Mouse (Mus musculus) T-cell, adult 2 months (primary cell): ENCODE measurements around the gene Pygl.
A peak's percentile ranks its signal among the peaks of the same experiment; 100 is the strongest.
"Not testable (repeated sequence)": the region's sequence is repeated elsewhere in the genome, so short reads cannot be mapped to it uniquely, and the experiment has no call there.

ENCODE experiments used
- DNase-seq: peaks from one replicate; pipeline ENCODE4 v3.0.0; 2022; ENCODE audit warnings: low spot score

The Pygl gene

DNA sequence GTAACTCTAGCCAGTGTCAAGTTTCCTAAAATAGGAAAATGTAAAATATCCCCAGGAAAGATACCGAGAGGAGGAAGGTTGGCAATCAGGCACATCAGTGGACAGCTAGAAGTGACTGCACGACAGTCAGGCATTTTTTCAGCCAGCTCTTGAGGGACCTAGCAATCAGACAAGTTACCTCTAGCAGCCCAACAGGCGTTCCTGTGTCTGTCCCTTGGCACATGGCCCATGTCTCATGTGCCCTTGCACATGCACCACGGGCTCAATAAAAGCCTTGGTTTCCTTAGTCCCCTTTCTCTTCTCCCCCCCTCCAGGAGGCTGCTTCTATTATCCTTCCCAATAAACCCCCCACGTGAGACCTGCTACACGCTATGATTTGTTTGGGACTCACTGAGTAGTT is 75.1 kb downstream of the Pygl start:
- DNase-seq, result no peak

DNA sequence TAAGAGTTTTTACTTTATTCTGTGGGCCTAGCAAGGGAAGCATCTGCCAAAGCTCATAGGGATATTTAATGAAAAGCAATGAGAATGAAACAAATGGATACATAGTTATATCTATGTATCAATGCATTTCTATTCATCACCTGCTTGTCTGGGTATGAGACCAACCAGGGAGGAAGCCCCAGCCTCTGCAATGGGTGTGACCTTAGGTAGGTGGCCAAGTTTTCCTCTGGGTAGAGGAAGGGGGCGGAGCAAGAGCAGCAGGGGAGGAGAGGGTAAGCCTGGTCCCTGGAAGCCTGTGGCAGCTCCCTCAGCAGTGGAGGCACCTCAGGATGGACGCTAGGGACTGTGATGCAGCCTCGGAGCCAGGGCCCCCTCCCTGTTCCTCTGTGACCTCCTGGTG is 77.4 kb downstream of the Pygl start, which contains the start of gene Abhd12b:
Gene Abhd12b, plus strand, starts transcription at position 301 of the 400 bp plus-strand sequence.
- DNase-seq, result no peak

GRCm38 (mm10) chr12:70148631-70149265 is 82.5 kb downstream of the Pygl start:
- DNase-seq, result peak; percentile 32

GRCm38 (mm10) chr12:70147986-70148630 is 83.2 kb downstream of the Pygl start:
- no peak for DNase-seq

DNA sequence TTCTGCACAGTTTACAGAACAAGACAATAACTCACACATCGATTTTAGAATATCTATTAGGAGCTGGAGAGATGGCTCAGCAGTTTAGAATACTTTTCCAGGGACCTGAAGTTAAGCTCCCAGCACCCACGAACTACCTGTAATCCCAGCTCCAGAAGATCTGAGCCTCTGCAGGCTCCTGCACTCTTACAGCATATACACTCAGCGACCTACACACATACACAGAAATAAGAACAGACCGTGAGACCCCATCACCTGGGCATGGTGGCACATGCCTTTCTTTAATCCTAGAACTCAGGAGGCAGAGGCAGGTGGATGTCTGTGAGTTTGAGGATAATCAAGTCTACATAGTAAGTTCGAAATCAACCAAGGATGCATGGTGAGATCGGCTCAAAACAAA is 85.7 kb downstream of the Pygl start:
- DNase-seq, result no peak

DNA sequence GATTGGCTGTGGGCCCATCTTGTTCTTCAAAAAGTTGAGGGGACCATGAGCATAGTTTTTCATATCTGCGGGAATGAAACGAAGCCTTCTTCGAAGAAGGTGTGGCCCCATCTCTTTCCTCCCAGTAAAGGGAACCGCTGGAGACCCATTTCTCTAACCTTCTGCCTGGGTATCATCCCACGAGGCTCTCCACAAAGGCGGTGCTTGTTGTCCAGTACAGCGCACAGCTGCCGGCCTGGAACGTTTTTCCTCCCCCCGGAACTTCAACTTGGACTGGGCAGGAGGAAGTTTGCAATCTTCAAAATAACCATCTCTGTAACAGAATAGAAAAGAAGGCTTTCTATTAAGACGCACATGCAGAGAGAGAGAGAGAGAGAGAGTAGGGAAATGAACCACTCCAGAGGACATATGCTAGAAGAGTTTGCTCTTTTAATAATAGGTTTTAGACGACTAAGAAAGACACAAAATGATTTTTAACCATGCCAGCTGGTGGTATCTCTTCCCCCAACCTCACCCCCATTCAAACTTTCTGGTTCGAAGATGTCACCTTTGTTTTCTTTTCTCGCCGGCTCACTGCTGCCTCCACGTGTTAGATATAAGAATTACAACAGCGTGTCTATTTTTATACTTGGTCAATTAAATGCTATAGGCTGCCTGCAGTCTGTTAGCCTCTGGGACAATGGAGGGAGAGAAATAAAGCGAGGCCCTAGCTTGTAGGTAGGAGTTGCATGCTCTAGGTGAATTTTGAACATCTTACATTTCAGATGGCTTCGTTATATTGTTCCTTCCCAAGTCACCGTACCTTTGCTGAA is 86.4 kb downstream of the Pygl start:
- peak; percentile 72 for DNase-seq

DNA sequence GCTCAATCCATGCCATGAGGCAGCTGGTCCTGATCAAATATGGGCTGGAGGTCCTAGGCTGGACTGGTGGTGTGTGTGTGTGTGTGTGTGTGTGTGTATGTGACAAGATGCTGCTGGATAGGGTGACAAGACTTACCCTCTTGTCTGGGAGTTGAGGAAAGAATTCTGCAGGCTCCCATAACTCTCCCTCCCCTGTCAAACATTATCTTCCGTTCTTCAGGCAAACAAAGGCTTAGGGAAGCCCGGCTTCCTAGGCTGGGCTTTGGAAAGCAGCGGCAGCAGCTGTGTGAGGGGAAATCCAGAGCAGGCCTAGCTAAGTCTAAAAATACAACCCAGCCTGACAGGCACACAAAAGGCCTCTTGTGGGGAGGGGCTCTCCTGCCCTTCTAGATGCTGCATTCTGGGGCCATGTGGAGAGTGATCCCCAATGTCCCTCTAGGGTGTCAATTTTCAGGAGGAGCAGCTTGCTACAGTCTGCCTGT is 87.1 kb downstream of the Pygl start:
- DNase-seq, result not testable (repeated sequence)

- no peak for DNase-seq
Measured at GRCm38 (mm10) chr12:70140993-70141576, 90.2 kb downstream of the Pygl start.
